Mouse (Mus musculus): ENCODE data around the gene Psme2. TPM values are rescaled to one million over a fixed set of nuclear protein-coding genes. Genes with fewer than 3 reads are reported as not detected.

Psme2 gene
- total RNA-seq, 2 experiments from 2014 or later = 139 to 140 TPM

DNA sequence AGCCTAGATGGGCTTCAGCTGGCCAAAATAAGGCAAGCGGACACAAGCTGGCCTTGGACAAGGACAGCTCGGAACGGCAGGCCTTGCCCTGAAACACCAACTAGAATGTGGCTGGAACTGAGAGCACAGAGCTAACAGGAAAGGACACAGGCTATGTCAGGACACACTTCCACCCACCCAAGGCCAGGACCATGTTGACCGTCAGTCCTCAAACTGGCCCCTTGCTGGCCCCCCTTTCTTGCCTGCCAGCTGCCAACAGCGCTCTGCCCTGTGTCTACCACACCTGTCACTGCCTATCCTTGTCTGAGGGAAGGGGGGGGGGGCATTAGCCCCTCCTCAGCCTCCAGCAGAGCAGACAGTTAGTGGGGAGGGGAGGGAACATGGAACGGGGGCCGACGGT lies 15.6 kb downstream of the Psme2 start, which contains the start of gene Fitm1:
TSS of gene Fitm1 (plus strand) at position 316 of the 400 bp plus-strand sequence.
- intact Hi-C loops (cut with DNase I) = no loop called here
- DNase-seq = peak; percentile 82 to 83

- intact Hi-C loops (cut with DNase I) = no loop called here
- no peak for DNase-seq
Measured at GRCm38 (mm10) chr14:55571760-55572159, 19.2 kb downstream of the Psme2 start.

- no peak for DNase-seq
- intact Hi-C loops (cut with DNase I) = no loop called here
Measured at GRCm38 (mm10) chr14:55570588-55570987, 20.3 kb downstream of the Psme2 start.

- DNase-seq = no peak
- intact Hi-C loops (cut with DNase I) = no loop called here
Measured at GRCm38 (mm10) chr14:55567496-55567895, 23.4 kb downstream of the Psme2 start.

- no peak for DNase-seq
- intact Hi-C loops (cut with DNase I) = no loop called here
Measured at GRCm38 (mm10) chr14:55565748-55566147, 25.2 kb downstream of the Psme2 start.

DNA sequence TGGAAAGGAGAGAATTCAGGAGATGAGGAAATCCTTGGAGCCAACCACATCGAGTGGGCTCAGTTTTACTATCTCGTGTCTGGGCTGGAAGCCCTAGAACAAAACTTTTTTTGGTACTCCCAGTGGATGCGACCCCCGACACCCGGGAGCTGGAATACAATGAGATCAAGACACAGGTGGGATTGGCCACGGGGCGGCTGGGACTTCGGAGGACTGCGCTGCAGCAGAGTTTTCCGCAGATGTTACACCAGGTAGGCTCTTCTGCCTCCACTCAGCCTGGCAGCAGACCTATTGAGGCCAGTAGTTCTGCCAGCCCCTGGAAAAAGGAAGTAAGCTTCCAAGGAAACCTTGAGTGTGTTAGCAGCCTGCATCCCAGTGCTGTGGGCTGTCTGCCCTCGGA lies 27.7 kb downstream of the Psme2 start:
- intact Hi-C loops (cut with DNase I) = no loop called here
- DNase-seq = no peak

DNA sequence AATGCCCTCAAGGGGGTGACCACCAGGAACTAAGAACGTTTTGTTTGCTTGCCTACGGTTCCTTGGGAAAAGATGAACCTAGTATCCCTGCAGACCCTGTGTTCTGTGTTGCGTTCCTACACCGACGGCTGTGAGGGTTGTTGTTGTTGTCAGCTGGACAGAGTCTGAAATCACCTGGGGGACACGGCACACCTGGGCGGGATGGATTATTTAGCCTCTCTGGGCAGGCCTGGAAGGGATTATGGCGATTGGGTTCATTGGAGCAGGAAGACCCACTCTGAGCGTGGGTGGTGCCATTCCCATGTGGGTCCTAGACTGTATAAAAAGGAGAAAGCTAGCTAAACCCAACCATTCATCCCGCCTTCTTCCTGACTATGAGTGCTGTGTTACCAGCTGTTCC lies 29.1 kb downstream of the Psme2 start:
- intact Hi-C loops (cut with DNase I) = no loop called here
- DNase-seq = no peak

- intact Hi-C loops (cut with DNase I) = loop anchor here (1.0 kb wide), 1 partner anchor 44 kb away; no protein-coding TSS in a partner anchor
- DNase-seq = peak; percentile 98
Measured at GRCm38 (mm10) chr14:55560202-55561073, 30.5 kb downstream of the Psme2 start, which contains the start of gene A730061H03Rik. TSS of gene A730061H03Rik (minus strand) at chr14:55560406.

DNA sequence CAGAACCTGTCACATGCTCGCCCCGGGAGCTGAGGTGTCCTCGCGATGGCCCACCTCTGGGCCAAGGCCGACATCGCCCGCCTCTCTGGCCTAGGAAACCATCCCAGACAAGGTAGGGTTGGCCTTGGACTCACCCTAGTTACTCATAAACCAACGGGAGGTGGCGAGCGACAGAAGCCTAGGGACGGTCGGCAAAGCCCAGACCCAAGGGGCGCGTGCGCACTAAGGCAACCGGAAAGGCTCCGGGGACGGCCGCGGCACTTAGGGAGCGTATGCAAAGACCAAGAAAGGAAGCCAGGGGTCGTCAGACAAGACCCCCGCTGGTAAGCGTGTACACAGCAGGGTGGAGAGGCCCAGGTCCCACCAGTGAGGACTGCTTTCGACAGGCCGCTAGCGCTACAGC lies 31.1 kb downstream of the Psme2 start, which contains the start of gene Dcaf11:
TSS of gene Dcaf11 (plus strand) at position 208 of the 403 bp plus-strand sequence.
- DNase-seq = peak; percentile 93 to 94
- intact Hi-C loops (cut with DNase I) = loop anchor here (1.0 kb wide), 1 partner anchor 45 kb away; no protein-coding TSS in a partner anchor

DNA sequence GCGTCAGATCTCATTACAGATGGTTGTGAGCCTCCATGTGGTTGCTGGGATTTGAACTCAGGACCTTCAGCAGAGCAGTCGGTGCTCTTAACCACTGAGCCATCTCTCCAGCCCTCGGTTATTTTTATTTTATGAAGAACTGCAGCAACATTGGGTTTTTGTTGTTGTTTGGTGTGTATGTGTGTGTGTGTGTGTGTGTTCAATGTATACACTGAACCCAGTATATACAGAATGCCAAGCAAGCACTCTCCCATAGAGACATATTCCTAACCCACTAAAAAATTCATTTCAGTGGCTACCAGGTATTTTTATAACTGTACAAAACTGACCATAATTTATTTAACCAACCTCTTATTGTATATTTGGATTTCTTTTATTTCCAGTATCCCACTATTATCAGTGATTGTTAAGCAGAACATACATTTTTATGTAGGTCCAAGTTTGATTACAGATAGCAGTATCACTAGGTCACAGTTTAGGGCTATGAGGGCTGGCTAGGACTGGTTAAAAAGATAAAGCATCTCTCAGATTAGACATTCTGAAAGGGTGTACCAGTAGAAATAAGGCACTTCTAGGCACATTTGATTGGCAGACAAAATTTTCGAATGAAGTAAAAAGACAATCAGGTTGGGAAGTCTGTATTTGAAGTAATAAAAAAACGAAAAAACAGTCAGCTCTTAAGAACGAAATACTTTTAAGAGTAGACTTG lies 32.0 kb downstream of the Psme2 start:
- no peak for DNase-seq
- intact Hi-C loops (cut with DNase I) = no loop called here

- intact Hi-C loops (cut with DNase I) = loop anchor here (1.0 kb wide), 1 partner anchor 60 kb away; no protein-coding TSS in a partner anchor
- DNase-seq = no peak
Measured at GRCm38 (mm10) chr14:55557587-55557986, 33.3 kb downstream of the Psme2 start.

DNA sequence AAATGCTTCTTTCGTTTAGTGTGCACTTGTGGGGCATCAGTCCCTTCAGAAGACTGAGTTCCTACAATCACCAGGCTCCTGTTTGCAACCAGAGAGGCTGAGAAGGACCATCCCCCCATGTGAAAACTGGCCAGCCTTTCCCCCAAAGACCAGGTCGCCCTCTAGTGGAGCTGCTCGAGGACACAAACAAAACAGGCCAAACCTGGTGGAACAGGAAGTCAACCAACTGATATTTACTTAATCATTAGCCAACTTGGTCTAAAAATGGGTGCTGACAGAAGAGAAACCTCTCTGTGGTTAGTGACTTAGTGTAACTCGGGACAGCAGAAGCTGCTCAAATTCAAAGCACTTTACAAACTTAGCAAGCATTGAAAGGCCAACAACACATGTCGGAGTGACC lies 33.9 kb downstream of the Psme2 start:
- intact Hi-C loops (cut with DNase I) = loop anchor here (1.0 kb wide), 1 partner anchor 60 kb away; no protein-coding TSS in a partner anchor
- peak; percentile 84 to 94 for DNase-seq

DNA sequence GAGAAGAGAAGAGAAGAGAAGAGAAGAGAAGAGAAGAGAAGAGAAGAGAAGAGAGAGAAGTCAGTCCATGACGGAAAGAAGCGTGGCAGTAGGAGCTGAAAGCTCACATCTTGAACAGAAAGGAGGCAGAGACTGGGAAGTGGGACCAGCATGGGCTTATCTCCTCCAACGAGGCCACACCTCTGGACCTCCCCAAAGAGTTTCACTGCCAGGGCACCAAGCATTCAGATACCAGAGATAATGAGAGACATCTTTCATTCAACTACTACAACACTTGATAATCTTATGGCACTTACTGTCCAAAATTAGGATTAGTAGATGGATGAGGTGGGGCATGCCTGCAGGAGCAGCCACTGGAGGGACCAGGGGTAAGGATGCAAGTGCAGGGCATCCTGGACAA lies 35.1 kb downstream of the Psme2 start:
- intact Hi-C loops (cut with DNase I) = no loop called here
- DNase-seq = no peak

- intact Hi-C loops (cut with DNase I) = no loop called here
- no peak for DNase-seq
Measured at GRCm38 (mm10) chr14:55554635-55555034, 36.3 kb downstream of the Psme2 start.

DNA sequence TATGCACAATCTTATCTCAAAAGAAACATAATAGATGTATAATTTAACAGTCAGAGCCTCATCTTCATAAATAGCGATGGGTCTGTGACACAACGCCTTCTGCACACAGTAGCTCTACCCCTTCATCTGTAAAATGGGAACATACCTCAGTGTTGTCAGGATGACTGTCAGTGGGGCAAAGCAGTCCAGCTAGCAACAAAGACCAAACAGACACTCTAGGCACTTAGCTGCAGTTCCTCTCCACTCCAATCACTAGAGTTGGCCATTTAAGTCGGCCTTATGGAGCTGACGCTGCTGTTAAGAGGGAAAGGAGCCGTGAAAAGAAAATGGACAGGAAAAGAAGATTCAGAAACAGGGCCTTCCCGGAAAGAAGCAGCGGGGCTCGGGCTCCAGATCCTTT lies 39.1 kb downstream of the Psme2 start:
- DNase-seq = no peak
- intact Hi-C loops (cut with DNase I) = no loop called here

GRCm38 (mm10) chr14:55551347-55551746 lies 39.6 kb downstream of the Psme2 start:
- intact Hi-C loops (cut with DNase I) = no loop called here
- no peak for DNase-seq

- intact Hi-C loops (cut with DNase I) = no loop called here
- DNase-seq = no peak
Measured at GRCm38 (mm10) chr14:55550191-55550590, 40.7 kb downstream of the Psme2 start.

- intact Hi-C loops (cut with DNase I) = no loop called here
- DNase-seq = no peak
Measured at GRCm38 (mm10) chr14:55544334-55544733, 46.6 kb downstream of the Psme2 start.

DNA sequence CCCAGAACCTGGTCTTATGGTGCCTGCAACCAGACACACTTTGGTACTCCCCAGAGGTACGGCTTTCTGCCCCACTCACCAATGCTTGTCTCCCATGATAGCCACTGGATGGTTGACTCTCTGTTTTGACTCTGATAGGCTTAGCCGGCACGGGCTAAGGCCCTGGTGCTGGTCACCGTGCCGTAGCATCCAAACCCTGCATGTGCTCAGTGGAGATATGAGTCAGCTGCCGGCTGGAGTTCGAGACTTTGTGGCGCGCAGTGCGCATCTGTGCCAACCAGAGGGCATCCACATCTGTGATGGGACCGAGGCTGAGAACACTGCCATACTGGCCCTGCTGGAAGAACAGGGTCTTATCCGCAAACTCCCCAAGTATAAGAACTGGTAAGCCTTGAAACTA lies 48.6 kb downstream of the Psme2 start:
- no peak for DNase-seq
- intact Hi-C loops (cut with DNase I) = no loop called here

- peak; percentile 87 to 92 for DNase-seq
- intact Hi-C loops (cut with DNase I) = no loop called here
Measured at GRCm38 (mm10) chr14:55540787-55541321, 50.1 kb downstream of the Psme2 start.
